Mouse (Mus musculus) kidney, adult 2 months (tissue): ENCODE measurements around the gene Fndc11.

Experiments
- CTCF ChIP-seq: fragments of 200-500 bp; conservative IDR thresholded peaks from 2 replicates; pipeline ENCODE4 v1.5.1; 2011; ENCODE audit warnings: low read depth, mild to moderate bottlenecking, control low read depth, low read length, moderate library complexity, mixed read lengths; ENCODE audit not compliant: insufficient read depth, insufficient read length
- POLR2A ChIP-seq: fragments of 200-500 bp; IDR thresholded peaks from one replicate; pipeline ENCODE4 v1.6.1; 2011; ENCODE audit warnings: low read depth, low read length, control low read depth

- TF ChIP-seq CTCF (no peak), POLR2A (no peak)
Measured at GRCm38 (mm10) chr2:181178471-181178870, 41.3 kb upstream of the Fndc11 start.
